Mouse (Mus musculus) intestine, embryonic 15.5 days (tissue): ENCODE measurements around the gene Apbb1ip. TPM values are rescaled to one million over a fixed set of nuclear protein-coding genes. Genes with fewer than 3 reads are reported as not detected.

Experiments
- ATAC-seq: fragments of 200-750 bp; cut with Nextera tagmentation; 2 replicates; pipeline ENCODE4 v1.8.0; 2017; ENCODE audit warnings: moderate TSS enrichment, moderate library complexity
- H3K27ac ChIP-seq: fragments of 300-500 bp; sonication (generic); 2 replicates; pipeline ENCODE4 v1.5.1; 2015; ENCODE audit warnings: mild to moderate bottlenecking, inconsistent platforms
- H3K27me3 ChIP-seq: fragments of 300-500 bp; sonication (generic); replicated peaks from 2 replicates; pipeline ENCODE4 v1.6.1; 2015; ENCODE audit warnings: inconsistent platforms
- H3K36me3 ChIP-seq: fragments of 300-500 bp; sonication (generic); 2 replicates; pipeline ENCODE4 v1.6.1; 2015; ENCODE audit warnings: inconsistent platforms
- H3K4me1 ChIP-seq: fragments of 300-500 bp; sonication (generic); replicated peaks from 2 replicates; pipeline ENCODE4 v1.6.1; 2015; ENCODE audit warnings: inconsistent platforms
- H3K4me2 ChIP-seq: fragments of 300-500 bp; sonication (generic); replicated peaks from 2 replicates; pipeline ENCODE4 v1.6.1; 2015; ENCODE audit warnings: mild to moderate bottlenecking, inconsistent platforms
- H3K4me3 ChIP-seq: fragments of 300-500 bp; sonication (generic); replicated peaks from 2 replicates; pipeline ENCODE4 v1.5.1; 2015; ENCODE audit warnings: inconsistent platforms
- H3K9ac ChIP-seq: fragments of 300-500 bp; sonication (generic); 2 replicates; pipeline ENCODE4 v1.6.1; 2015; ENCODE audit warnings: inconsistent platforms
- H3K9me3 ChIP-seq: fragments of 300-500 bp; sonication (generic); 2 replicates; pipeline ENCODE4 v1.6.1; 2016; ENCODE audit warnings: inconsistent platforms
- WGBS: fragments of 180-500 bp; shearing (Covaris S2); methylation state at CpG from one replicate; pipeline ENCODE4 v1.1.7; 2015; 5-methylcytosine and 5-hydroxymethylcytosine counted together
- polyA plus RNA-seq: library from polyadenylated mRNA; unstranded; fragments of >200 nt; fragmentation: Nextera tagmentation; extraction: Ambion mirVana; gene quantifications from 2 replicates; pipeline ENCODE4 v1.2.1, GENCODE M21; 2015

Gene Apbb1ip
- 1.9 TPM in 2 replicates for polyA plus RNA-seq

DNA sequence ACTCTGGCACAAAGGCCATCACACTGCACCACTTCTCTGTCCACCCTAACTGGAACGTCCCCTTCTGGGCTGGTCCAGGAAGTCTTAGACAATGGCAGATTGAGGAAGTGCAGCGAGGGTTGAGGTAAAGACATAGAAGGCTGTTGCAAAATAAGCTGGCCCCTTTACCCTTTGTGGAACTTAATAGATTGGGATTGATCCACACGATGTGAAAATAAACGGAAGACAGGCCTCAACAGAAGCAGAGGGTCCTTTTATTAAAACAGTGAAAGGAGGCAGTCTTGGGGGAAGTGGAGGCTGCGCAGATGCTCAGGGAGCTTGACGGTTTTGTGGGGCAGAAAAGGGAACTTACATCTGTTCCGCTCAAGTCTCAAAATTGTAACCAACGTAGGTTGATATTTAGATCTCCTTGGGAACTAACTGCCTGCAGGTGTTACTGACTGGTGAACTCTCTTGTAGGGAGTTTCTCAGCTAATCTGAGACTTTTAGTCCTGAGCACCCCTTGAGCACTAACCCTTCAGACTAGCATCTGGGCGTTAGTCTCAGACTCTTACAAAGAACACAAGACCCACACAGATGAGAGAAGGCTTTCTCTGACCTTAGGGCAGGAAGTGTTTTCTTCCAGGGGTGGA lies at the start of gene Apbb1ip:
Gene Apbb1ip (plus strand): TSS at position 546 of the 632 bp plus-strand sequence.
- 34% methylated on average over 9 of the region's 9 CpGs for WGBS
- H3K27ac ChIP-seq: no peak within 1 kb of the TSS
- H3K4me2 ChIP-seq: peak within 1 kb of the TSS; percentile 74
- peaks cover 4% of the 10 kb centered on the region; the same call in 1 of the 2 replicates for H3K4me1 ChIP-seq
- peak within 1 kb of the TSS; percentile 30 for H3K4me3 ChIP-seq
- H3K27me3 ChIP-seq: 0 out of 2 replicates have a peak, but pooled peaks cover 3% of the 10 kb centered on the region
- ATAC-seq: peak; percentile 53
- H3K9ac ChIP-seq: peak within 1 kb of the TSS; percentile 31
- H3K36me3 ChIP-seq: no peaks in the 10 kb centered on the region
- no peaks in the 10 kb centered on the region for H3K9me3 ChIP-seq

DNA sequence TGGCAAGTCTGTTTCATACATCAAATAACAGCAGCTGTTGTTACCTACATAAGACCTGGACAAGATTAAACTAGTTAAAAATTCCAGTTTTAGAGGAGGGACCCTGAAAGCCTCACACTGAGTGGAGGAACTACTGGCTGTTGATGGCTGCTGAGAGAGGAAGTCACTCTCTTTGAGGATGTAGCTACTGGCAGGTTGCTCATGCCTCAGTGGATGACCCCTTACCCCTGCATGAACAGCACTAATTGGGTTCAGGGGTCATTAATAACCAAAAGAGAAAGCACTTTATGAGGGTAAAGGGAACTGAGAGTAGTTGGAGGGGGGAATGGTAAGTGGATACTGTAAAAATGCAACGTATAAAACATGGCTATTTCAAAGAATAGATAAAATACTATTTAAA lies 46.8 kb upstream of the Apbb1ip start:
- Histone ChIP-seq H3K27ac (no peak overlapping the region), H3K9me3 (no peaks in the 10 kb centered on the region), H3K4me2 (no peak overlapping the region), H3K9ac (no peak overlapping the region), H3K4me3 (no peak overlapping the region), H3K27me3 (no peaks in the 10 kb centered on the region), H3K4me1 (no peaks in the 10 kb centered on the region), H3K36me3 (no peaks in the 10 kb centered on the region)
- WGBS: 78% methylated on average over 1 of the region's 1 CpGs
- ATAC-seq: no peak

- ATAC-seq: no peak
- Histone ChIP-seq H3K9ac (no peak overlapping the region), H3K36me3 (no peaks in the 10 kb centered on the region), H3K9me3 (no peaks in the 10 kb centered on the region), H3K4me1 (no peaks in the 10 kb centered on the region), H3K4me2 (no peak overlapping the region), H3K27me3 (no peaks in the 10 kb centered on the region), H3K27ac (no peak overlapping the region), H3K4me3 (no peak overlapping the region)
- 66% methylated on average over 2 of the region's 2 CpGs for WGBS
Observed at GRCm38 (mm10) chr2:22736134-22736533, 37.8 kb upstream of the Apbb1ip start.

GRCm38 (mm10) chr2:22739369-22739768 lies 34.5 kb upstream of the Apbb1ip start:
- 61% methylated on average over 1 of the region's 1 CpGs for WGBS
- Histone ChIP-seq H3K9me3 (no peaks in the 10 kb centered on the region), H3K4me1 (no peaks in the 10 kb centered on the region), H3K9ac (no peak overlapping the region), H3K36me3 (no peaks in the 10 kb centered on the region), H3K4me2 (no peak overlapping the region), H3K4me3 (no peak overlapping the region), H3K27ac (no peak overlapping the region), H3K27me3 (no peaks in the 10 kb centered on the region)
- no peak for ATAC-seq

DNA sequence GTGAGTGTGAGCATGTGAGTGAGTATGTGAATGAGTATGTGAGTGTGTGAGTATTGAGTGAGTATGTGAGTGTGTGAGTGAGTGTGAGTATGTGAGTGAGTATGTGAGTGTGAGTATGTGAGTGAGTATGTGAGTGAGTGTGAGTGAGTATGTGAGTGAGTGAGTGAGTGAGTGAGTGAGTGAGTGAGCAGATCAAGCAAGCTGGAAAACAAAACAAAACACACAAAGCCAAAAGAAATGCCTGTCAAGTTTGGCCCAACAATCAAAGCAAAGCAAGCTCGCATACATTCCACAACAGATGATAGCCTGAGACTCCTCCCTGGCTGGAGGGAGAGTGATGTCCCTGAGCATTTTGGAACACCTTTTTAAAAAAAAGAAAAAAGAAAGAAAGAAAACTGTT lies 33.5 kb upstream of the Apbb1ip start:
- Histone ChIP-seq H3K9ac (no peak overlapping the region), H3K4me2 (no peak overlapping the region), H3K27me3 (no peaks in the 10 kb centered on the region), H3K36me3 (no peaks in the 10 kb centered on the region), H3K27ac (no peak overlapping the region), H3K4me3 (no peak overlapping the region), H3K9me3 (no peaks in the 10 kb centered on the region), H3K4me1 (no peaks in the 10 kb centered on the region)
- ATAC-seq: no peak
- WGBS: 59% methylated on average over 1 of the region's 1 CpGs

- WGBS: 60% methylated on average over 3 of the region's 3 CpGs
- no peaks in the 10 kb centered on the region for H3K27me3 ChIP-seq
- no peak for ATAC-seq
- H3K4me2 ChIP-seq: no peak overlapping the region
- no peak overlapping the region for H3K4me3 ChIP-seq
- H3K27ac ChIP-seq: no peak overlapping the region
- H3K9ac ChIP-seq: no peak overlapping the region
- H3K9me3 ChIP-seq: no peaks in the 10 kb centered on the region
- no peaks in the 10 kb centered on the region for H3K4me1 ChIP-seq
- H3K36me3 ChIP-seq: no peaks in the 10 kb centered on the region
Observed at GRCm38 (mm10) chr2:22741222-22741621, 32.7 kb upstream of the Apbb1ip start.

DNA sequence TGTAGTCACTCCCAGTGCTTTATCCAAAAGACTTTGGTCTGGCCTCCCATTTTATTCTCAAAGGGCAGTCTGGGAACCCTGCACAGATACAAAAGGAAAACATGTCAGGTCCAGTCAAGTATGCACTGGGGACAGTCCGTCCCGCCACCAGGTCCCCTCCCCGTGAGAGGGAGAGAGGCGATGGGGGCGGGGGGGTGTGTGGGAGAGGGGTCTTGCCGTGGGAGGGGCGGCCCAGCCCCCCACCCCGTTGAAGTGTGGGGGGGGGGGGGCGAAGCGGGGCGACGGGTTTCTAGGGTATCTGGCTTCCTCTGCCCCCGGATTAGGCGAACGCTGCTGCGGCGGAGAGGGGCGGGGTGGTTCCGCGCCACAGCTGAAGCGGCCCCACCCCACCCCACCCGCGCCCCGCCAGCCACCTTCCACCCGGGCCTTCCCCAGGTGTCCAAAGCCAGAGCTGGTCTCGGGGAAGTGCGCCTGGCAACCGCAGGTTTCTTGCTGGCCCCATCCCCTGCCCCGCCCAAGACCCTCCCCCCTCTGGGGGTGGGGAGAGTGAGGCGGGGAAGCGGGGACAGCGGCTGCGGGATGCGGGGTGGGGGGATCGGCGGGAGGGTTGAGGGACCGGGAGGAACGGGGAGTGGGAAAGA lies 29.7 kb upstream of the Apbb1ip start:
- Histone ChIP-seq H3K36me3 (no peaks in the 10 kb centered on the region), H3K9me3 (no peaks in the 10 kb centered on the region), H3K4me1 (no peaks in the 10 kb centered on the region), H3K4me2 (no peak overlapping the region), H3K4me3 (no peak overlapping the region), H3K27ac (no peak overlapping the region), H3K27me3 (no peaks in the 10 kb centered on the region), H3K9ac (no peak overlapping the region)
- 0% methylated on average over 16 of the region's 38 CpGs for WGBS
- no peak for ATAC-seq

DNA sequence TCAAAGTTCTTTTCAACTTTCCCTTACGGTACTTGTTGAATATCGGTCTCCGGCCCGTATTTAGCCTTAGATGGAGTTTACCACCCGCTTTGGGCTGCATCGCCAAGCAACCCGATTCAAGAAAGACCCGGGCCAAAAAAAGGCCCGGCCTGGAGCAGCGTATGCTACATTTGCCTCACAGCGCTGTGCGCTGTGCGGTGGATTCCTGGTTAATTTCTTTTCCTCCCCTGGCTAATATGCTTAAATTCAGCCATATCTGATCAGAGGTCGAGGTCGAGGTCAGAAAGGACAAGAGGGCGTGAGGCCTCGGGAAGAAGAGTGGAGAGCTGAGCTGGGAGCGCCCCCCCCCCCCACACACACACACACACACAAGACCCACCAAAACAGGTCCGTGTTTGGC lies 29.0 kb upstream of the Apbb1ip start:
- ATAC-seq: no peak
- Histone ChIP-seq H3K27me3 (no peaks in the 10 kb centered on the region), H3K4me2 (no peak overlapping the region), H3K9ac (no peak overlapping the region), H3K36me3 (no peaks in the 10 kb centered on the region), H3K4me1 (no peaks in the 10 kb centered on the region), H3K9me3 (no peaks in the 10 kb centered on the region), H3K4me3 (no peak overlapping the region), H3K27ac (no peak overlapping the region)
- 4% methylated on average over 19 of the region's 19 CpGs for WGBS

- Histone ChIP-seq H3K4me2 (no peak overlapping the region), H3K36me3 (no peaks in the 10 kb centered on the region), H3K9me3 (no peaks in the 10 kb centered on the region), H3K9ac (no peak overlapping the region), H3K4me3 (no peak overlapping the region), H3K27ac (no peak overlapping the region), H3K4me1 (no peaks in the 10 kb centered on the region), H3K27me3 (no peaks in the 10 kb centered on the region)
- ATAC-seq: no peak
Observed at GRCm38 (mm10) chr2:22746785-22747184, 27.1 kb upstream of the Apbb1ip start.

DNA sequence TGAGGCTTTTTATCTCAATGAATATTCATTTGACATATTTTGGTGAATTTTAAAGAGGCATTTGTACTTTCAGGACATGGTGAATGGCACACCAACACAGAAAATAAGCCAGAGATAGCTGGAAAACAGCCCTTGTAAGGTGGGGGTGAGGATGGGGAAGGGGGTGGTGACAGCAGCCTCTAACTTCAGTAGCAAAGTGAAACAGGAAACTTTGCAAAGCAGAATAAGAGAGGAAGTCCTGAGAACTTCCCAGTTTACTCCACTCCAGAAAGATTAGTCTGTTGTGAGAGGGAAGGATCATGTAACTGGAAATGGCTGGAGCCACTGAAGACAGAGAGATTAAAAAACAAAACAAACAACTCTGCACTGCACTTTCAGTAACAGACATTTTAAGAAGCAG lies 26.0 kb upstream of the Apbb1ip start:
- no peak for ATAC-seq
- Histone ChIP-seq H3K4me2 (no peak overlapping the region), H3K4me1 (no peaks in the 10 kb centered on the region)

GRCm38 (mm10) chr2:22749761-22750160 lies 24.1 kb upstream of the Apbb1ip start:
- 82% methylated on average over 3 of the region's 3 CpGs for WGBS
- no peak overlapping the region for H3K4me3 ChIP-seq

More for the DNA sequence above, 26.0 kb upstream of the Apbb1ip start:
- no peak overlapping the region for H3K9ac ChIP-seq
- no peaks in the 10 kb centered on the region for H3K36me3 ChIP-seq
- H3K27me3 ChIP-seq: no peaks in the 10 kb centered on the region
- no peak overlapping the region for H3K27ac ChIP-seq
- no peak overlapping the region for H3K4me3 ChIP-seq
- no peaks in the 10 kb centered on the region for H3K9me3 ChIP-seq

DNA sequence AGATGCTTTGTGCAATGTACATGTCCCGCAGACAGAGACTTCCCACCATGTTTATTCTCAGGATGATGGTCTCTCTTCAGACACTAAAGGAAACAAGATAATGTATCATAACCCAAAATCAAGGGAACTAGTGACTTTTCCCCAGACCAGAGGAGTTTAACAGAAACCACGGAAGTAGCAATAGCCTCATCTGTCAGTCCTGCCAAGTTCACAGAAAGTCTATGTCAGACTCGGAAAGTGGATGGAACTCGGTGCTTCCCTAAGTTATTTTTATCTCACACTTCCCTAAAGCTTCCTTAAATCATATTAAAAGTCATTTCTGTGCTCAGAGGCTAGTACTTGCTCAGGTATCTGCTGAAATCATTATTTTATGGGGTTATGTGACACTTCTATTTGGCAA lies 21.4 kb upstream of the Apbb1ip start:
- Histone ChIP-seq H3K27ac (no peak overlapping the region), H3K4me1 (no peaks in the 10 kb centered on the region), H3K9ac (no peak overlapping the region), H3K27me3 (no peaks in the 10 kb centered on the region), H3K4me3 (no peak overlapping the region), H3K9me3 (no peaks in the 10 kb centered on the region), H3K36me3 (no peaks in the 10 kb centered on the region), H3K4me2 (no peak overlapping the region)
- 71% methylated on average over 4 of the region's 4 CpGs for WGBS
- ATAC-seq: no peak

More at GRCm38 (mm10) chr2:22749761-22750160, 24.1 kb upstream of the Apbb1ip start:
- no peak for ATAC-seq
- no peaks in the 10 kb centered on the region for H3K4me1 ChIP-seq
- no peaks in the 10 kb centered on the region for H3K9me3 ChIP-seq
- no peak overlapping the region for H3K4me2 ChIP-seq
- no peak overlapping the region for H3K27ac ChIP-seq
- no peaks in the 10 kb centered on the region for H3K36me3 ChIP-seq
- H3K27me3 ChIP-seq: no peaks in the 10 kb centered on the region
- no peak overlapping the region for H3K9ac ChIP-seq

DNA sequence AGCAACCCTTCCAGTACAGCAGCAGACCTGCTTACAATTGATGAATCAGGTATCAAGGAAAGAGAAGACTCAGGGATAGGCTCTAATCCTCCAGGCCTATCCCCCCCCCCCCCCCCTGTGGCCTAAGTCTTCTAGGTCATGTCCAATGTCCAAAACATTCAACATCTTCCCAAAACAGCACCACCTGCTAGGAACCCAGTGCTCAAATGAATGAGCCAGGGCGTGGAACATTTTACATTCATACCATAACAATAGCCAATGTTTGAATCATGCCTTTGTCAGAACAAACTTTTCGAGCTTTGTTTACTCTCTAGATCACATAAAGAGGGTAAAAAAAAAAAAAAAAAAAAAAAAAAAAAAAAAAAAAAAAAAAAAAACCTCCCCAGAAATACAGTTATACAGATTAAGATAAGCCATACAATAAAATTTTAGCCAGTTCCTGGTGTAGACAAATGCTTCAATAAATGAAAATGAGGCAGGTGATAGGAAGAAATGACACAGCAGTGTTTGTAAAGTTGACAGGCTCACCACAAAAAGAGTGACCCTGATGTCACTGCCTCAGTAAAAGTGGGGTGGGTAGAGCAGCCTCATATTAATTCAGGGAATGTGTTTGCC lies 20.3 kb upstream of the Apbb1ip start:
- Histone ChIP-seq H3K4me1 (no peaks in the 10 kb centered on the region), H3K36me3 (no peaks in the 10 kb centered on the region), H3K9me3 (no peaks in the 10 kb centered on the region), H3K4me3 (no peak overlapping the region), H3K4me2 (no peak overlapping the region), H3K27me3 (no peaks in the 10 kb centered on the region), H3K27ac (no peak overlapping the region), H3K9ac (no peak overlapping the region)
- ATAC-seq: 0 out of 2 replicates have a peak, but pooled peaks have one; percentile 12
- 63% methylated on average over 2 of the region's 2 CpGs for WGBS
